Mouse (Mus musculus) liver, embryonic 14.5 days (tissue): ENCODE results near the gene Abhd5.

Experiments
- CTCF ChIP-seq: IDR thresholded peaks from 2 replicates; pipeline ENCODE4 v1.5.1; 2016; ENCODE audit warnings: antibody characterized with exemption, low read depth, control low read depth
- EP300 ChIP-seq: IDR thresholded peaks from 2 replicates; pipeline ENCODE4 v1.6.1; 2016; ENCODE audit warnings: antibody characterized with exemption, low read depth

- TF ChIP-seq EP300 (no peak), CTCF (no peak)
Observed at GRCm38 (mm10) chr9:122339972-122340371, 11.4 kb upstream of the Abhd5 start.
